Mouse (Mus musculus) heart, adult 2 months (tissue): ENCODE data around the gene Olfr56.
"Not testable (repeated sequence)": the region's sequence is repeated elsewhere in the genome, so short reads cannot be mapped to it uniquely, and the experiment has no call there.

ENCODE experiments used
- CTCF ChIP-seq: fragments of 200-600 bp; IDR thresholded peaks from 2 replicates; pipeline ENCODE4 v1.8.1; 2022; ENCODE audit warnings: antibody characterized with exemption, mild to moderate bottlenecking, moderate library complexity
- EP300 ChIP-seq: fragments of 200-500 bp; IDR thresholded peaks from 2 replicates; pipeline ENCODE4 v1.6.1; 2011; ENCODE audit warnings: low read depth, low read length, control low read depth; ENCODE audit not compliant: insufficient read depth
- POLR2A ChIP-seq: fragments of 200-500 bp; IDR thresholded peaks from 2 replicates; pipeline ENCODE4 v1.6.1; 2011; ENCODE audit warnings: mild to moderate bottlenecking, low read depth, low read length, control low read depth; ENCODE audit not compliant: insufficient read depth

- not testable (repeated sequence) for TF ChIP-seq CTCF, POLR2A, EP300
Observed at GRCm38 (mm10) chr11:48933923-48934322, 44.8 kb upstream of the Olfr56 start.
